Mouse (Mus musculus) heart, adult 2 months (tissue): ENCODE data around the gene Atg16l2.

Source experiments
- CTCF ChIP-seq: fragments of 200-600 bp; IDR thresholded peaks from 2 replicates; pipeline ENCODE4 v1.8.1; 2022; ENCODE audit warnings: antibody characterized with exemption, mild to moderate bottlenecking, moderate library complexity
- EP300 ChIP-seq: fragments of 200-500 bp; IDR thresholded peaks from 2 replicates; pipeline ENCODE4 v1.6.1; 2011; ENCODE audit warnings: low read depth, low read length, control low read depth; ENCODE audit not compliant: insufficient read depth

DNA sequence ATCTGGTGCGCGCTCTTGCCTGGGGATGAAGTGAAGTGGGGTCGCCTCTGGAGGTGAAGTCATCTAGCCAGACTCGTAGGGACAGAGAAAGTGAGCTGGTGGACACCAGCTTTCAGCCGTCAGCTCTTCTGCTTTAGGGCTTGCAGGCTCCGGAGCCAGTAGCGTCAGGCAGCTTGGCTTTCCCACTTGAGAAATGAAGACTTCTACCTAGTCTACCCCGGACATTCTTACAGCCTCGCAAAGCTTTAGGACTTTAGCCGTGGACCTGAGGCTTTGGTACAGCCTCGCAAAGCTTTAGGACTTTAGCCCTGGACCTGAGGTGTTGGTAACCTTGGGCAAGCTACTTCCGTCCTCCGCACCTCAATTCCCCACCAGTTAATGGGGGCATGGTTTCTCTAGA lies 46.3 kb upstream of the Atg16l2 start:
- TF ChIP-seq CTCF: no peak
- TF ChIP-seq EP300: no peak
